Mouse (Mus musculus): ENCODE data around the gene Nfatc2.

The Nfatc2 gene

DNA sequence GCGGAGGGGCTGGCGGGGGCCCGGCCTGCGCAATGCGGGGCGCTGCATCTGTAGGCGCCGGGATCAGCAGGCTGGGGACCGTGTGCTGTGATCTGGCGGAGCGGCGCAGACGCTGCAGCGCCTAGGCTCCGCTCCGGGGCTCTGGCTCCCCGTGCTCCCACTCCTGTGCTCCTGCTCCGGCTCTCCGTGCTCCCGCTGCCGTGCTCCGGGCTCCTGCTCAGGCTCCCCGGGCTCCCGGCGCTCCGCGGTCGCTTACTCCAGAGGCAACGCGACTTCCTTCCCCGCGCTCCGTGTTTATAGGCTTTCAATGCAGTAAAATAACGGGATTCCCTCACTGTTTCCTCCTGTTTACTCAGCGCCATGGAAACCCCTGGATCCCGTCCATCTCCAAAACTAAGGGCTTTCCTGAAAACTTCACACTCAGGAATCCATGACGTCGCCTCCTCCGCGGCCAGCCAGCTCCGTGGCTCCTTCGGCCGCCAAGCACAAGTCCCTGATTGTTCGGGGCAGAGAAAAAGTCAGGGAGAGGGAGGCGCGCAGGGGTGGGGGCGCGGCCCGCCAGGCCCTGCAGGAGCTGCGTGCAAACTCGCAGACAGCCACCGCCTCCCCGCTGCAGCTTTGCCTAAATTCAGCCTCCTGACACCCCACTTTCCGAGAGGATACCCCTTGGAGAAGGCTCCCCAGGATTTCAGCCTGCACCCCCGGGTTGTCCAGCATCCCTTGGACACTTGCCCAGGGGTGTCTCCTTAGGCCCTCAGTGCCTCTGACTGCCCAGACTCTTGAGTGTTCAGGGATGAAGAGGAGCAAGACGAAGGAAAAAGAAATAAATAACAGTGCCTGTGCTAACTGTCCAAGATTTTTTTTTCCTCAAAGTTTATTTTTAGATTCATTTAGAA is at the start of gene Nfatc2:
Gene Nfatc2, minus strand, starts transcription at position 167 of the 896 bp plus-strand sequence.
- peak; percentile 68 for DNase-seq (ENCODE audit: low spot score)

DNA sequence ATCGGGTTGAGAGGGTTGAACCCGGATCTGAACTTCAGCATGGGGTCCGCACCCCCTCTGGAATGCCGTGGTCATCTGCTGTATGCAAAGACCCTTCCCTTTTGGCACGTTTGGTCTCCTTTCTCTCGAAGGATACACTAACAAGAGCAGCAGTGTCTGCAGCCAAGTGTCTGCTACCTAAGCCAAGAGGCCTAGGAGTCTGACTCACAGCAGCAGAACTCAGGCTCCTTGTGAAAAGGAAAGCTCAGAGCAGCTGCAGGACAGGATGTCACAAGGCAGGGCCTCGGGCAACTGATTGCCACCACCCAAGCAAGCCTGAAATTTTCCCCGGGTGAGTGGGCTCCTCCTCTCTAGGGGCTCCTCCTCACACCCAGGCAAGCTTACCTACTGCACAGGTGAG is 46.7 kb upstream of the Nfatc2 start:
- no peak for DNase-seq (ENCODE audit: low spot score)

DNA sequence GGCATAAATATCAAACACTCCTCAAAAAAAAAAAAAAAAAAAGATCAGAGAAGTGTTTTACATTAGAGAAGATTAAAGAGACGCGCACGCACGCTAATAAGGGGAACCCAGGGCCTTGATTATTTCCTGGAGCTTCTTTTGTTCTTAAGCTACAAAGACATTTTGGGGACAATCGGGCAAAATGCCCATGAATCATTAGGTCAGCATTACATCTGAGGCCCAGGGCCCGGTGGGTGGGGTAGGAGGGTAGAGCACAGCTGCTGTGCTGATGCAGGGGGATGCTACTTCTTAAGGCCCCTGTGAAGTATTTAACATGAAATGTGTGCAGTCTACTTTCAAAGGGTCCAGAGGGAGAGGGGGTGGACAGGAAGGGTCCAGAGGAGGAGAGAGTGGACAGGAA is 43.4 kb upstream of the Nfatc2 start:
- DNase-seq (ENCODE audit: low spot score): no peak

DNA sequence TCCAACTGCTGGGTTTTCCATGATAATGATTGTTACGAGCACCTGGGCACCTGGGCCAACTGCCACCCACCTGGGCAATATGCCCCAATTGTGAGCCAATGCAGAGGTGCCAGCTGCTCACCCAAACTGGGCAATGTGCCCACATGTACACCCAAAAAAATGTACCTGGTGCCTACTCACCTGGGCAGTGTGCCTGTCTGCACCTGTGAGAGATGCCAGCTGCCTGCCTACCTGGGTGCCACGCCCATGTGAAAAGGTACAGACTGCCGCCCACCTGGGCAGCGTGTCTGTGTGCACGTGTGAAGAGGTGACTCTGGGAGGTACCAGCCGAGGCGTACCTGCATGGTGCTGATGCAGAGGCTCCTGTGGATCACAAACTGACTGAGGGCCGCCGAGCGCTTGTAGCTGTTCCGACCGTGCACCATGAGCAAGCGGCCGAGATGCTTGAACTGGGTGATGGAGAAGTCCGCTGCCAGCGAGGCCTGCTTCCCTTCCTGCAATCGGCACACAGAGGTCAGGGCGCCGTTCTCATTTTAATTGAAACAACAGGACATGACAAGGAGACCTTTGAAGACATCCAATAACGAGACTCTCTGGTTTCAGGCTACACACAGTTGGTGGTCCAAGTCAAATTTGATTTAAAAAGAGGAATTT is 42.2 kb upstream of the Nfatc2 start:
- DNase-seq (ENCODE audit: low spot score): peak; percentile 24

DNA sequence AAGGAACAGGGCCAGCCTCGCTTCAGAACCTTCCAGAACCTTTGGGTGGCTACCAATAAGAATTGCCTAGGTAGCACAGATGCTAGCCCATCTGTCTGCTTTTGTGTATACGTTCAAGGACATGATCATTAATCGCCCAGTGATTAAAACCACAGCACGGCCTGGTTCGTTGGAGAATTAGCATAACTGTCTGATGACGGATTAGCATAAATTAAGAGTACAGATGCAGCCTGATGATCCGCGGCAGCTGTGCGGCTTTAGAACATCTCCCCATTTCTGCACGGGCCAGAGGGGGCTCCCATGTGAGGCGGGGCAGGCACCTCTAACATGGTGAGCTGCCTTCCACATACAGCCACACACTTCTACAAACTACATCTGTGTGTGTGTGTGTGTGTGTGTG is 40.7 kb upstream of the Nfatc2 start:
- no peak for DNase-seq (ENCODE audit: low spot score)

DNA sequence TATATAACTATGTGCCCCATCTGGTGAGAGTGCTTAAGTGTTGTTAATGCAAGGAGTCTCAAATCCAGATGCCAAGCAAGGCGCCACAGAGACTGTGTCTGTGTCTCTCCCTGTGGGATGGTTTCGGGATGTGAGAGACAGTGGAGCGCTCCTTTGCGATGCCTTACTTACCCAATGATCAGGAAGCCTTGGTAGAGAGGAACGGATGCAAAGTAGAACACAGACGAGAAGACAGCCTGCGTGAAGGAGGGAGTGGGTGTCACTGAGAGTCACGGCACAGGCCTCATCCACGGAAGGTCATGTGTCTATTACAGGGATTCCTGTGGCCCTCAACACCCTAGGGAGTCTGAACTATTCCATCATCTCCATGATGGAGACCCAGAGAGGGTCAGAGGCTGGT is 39.0 kb upstream of the Nfatc2 start:
- no peak for DNase-seq (ENCODE audit: low spot score)

DNA sequence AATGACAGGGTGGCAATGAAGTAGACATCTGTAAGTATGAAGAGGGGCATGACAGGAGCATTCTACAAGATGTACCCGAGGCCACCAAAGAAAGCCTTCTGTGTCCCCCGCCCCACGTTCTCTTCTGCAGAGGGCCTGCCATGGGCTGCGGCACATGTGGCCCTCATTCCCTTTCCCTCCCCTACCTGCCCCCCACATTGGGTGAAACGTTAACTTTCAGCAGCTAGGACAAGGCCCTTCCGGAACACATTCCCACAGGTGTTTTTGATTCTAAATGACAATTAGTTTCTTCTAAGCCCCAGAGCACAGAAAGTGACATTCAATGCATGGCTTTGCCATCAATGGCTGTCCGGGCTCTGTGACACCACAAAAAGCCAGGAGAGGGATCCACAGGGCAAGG is 33.4 kb upstream of the Nfatc2 start:
- DNase-seq (ENCODE audit: low spot score): no peak

DNA sequence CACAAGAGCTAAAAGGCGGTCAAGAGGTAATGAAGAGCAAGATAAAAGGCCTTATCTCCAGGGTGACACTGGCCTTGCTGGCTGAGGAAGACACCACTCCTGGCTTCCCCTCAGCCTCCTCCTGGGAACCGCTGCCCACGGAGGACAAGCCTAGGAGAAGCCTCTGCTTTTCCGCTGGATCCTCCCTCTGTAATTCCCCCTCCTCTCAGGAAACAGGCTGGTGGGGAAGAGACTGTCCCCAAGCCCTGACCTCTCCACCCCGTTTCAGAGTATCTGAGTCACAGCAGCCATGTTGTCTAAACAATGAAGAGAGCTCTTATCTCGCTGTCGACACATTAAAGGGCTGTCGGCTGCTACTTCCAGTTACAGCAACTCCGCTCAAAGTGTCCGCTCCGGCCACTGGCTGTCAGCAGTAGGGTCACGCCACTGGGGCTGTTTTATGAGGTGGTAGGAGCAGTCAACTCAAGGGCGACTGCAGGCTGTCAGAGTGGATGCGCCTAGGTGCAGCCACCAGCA is 31.9 kb upstream of the Nfatc2 start:
- DNase-seq (ENCODE audit: low spot score): no peak

DNA sequence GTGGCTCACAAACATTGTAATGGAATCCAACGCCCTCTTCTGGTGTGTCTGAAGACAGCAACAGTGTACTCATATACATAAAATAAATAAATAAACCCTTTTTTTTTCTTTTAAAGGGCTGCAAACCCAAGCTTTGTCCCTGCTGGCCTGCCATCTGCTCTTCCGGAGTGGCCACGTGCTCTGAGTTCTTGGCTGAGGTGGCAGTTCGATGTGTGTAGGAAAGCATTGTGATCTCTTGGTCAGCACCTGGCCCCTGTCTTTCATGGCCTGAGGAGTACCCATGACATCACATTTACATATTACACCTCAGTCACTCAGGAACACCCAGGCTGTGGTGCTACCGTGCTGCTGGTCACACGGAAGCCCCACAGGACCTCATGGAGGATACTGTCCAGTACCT is 31.1 kb upstream of the Nfatc2 start:
- DNase-seq (ENCODE audit: low spot score): no peak

DNA sequence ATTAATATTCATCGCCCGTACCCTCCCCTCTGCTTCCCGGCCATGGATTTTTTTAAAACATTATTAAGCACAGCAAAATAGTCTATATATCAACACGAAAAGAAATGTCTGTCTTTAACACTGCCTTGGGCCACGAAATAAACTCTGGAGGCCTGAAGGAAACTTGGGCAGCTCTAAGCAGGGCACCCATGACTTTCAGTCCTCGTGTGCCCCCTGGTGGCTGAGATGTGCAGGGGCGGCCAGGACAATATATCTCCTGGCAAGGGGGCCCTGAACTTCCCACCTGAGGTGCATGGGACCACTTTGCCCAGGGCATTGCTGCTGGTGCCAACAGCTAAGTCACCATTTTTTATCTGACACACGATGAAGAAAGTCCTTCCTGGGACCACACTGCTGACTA is 27.3 kb upstream of the Nfatc2 start:
- peak; percentile 85 for DNase-seq (ENCODE audit: low spot score)

DNA sequence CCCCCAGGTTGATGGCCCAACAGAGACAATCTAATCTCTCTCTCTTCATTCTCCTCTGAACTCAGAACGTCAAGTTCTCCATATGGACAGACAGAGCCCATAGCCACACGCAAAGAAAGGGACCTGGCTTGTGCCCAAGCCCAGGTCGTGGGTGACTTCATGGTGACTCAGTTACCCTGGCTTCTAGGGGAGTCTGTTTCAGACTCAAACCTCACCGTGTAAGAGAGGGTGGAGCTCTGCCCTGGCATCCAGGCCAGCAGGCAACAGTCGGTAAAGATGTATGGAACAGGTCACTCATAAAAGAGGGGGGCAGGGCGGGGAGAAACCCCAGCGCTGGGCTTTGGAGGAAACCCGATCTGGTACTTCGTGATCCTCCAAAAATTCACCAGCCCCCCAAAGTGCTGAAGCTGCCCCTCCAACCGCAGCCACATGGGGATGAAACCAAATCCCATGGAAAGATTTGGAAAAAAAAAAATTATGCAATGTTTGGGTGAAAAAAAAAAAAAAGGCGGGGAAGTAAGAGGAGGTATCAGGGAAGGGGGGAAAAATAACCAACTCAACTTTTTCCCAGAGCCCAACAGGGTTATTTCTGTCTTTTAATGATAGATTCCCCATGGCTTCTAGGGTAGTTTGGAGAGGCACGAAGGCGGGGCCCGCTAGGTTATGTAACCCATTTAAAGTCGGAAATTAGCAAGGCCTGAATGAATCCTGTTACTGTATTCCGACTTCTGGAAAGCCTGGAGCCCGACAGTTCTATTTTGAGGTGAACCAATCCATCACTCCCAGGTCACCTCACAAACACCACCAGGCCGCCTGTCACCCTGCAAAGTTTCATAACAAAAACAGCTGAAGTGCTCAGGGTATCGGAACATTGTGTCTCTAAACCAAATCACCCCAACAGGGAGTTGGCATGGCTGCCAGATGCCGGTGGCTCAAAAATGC is 26.6 kb upstream of the Nfatc2 start:
- no peak for DNase-seq (ENCODE audit: low spot score)

DNA sequence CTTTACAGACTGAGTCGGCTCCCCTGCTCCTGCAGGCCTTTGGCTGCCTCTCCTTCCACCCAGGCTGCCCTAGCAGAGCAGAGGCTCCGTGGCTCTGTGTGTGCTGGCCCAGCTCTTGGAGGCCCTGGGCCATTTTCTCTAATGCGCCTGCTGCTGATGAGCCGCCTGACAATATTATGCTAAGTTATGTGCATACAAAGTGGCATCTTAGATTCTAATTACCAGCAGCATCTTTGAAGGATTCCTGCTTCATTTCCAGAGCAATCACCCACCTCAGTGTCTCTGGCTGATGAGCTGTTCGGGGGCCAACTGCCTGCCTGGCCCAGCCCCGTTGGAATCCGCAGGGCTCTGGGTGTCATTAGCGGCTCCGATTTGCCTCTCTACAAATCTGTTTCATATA is 24.9 kb upstream of the Nfatc2 start:
- no peak for DNase-seq (ENCODE audit: low spot score)

DNA sequence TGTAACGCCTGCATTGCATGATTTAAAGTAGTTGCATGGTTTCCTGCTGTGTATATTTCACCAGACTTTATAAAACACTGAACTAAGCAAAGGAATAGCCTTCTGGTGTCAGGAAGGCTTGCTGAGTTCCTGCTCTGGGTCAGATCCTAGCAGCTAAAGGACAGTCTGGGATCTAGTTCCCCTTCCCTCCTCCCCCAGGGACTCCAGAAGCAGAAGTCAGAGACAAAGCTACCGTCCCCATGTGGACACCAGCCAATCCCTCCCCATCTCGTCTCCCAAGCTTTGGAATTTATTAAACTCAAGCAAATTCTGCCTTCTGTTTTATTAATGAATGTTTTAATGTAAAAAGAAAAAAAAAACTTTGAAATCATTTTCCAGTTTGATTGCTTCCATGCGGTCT is 23.6 kb upstream of the Nfatc2 start:
- DNase-seq (ENCODE audit: low spot score): no peak

DNA sequence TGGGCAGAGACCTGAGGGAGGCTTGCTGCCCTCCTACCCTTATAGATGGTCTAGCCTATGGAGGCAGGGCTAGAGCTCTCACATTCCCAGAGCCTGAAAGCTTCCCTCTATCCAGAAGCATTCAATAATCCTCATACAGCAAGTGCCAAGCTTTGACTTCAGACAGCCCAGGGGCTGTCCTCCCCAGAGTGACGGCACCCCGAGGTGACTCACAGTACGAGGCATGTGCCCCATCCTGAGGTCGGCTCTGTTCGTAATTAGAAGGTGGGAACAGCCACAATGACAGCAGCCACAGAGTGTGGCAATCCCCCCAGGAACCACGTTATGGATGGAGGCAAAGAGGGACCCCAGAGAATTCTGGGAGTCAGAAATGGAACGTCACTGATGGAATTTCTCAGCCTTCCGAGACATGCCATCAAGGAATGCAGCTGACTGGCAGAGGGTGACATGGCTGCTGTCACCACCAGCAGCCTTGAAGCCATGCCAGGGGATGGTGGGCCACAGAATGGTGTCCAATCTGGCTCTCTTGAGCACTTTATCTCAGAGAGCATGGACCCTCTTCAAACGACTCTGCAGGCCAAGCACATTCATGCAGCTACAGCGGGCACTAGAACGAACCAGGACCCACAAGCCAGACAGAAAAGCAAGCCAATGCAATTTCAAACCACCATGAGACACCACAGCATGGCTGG is 19.8 kb upstream of the Nfatc2 start:
- no peak for DNase-seq (ENCODE audit: low spot score)

DNA sequence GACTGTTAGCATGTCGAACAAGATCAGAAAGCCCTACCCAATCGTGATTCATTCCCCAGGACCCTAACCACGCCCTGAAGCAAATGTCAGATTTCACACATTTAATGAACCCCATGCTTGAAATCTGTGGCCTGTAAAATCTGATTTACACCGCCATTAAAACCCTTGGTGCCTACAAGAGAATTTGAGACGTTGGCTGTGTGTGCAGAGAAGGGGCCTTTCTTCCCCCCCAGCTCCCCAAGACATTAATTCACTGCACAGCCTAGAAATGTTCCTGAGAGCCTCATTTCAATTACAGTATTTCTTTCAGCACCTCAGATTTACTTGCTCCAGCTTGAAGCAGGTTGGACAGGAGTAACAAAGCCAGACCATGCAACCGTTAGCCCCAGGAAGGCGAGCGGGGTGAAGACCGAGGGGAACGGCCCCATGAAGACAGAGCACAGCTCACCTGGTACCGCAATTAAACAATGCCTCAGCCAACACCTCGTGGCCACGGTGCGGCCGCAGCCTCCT is 16.8 kb upstream of the Nfatc2 start:
- DNase-seq (ENCODE audit: low spot score): no peak

DNA sequence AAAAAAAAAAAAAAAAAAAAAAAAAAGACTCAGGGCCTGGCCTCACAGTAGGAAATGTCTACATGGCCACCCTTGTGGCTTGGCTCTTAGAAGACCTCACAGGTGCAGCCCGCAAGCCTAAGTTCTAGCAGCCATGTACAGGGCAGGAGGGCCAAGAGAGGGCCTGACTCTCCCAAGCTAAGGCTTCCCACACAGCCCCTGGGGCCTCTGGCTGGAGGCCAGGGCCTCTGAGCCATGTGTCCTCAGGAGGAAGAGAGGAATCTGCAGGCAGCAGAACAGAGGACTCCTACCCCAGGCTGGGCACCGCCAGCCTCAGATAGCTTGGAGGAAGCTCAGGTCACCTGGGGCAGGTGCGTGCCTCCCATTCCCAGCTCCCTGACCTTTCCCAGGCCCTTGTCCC is 13.7 kb upstream of the Nfatc2 start:
- DNase-seq (ENCODE audit: low spot score): no peak

DNA sequence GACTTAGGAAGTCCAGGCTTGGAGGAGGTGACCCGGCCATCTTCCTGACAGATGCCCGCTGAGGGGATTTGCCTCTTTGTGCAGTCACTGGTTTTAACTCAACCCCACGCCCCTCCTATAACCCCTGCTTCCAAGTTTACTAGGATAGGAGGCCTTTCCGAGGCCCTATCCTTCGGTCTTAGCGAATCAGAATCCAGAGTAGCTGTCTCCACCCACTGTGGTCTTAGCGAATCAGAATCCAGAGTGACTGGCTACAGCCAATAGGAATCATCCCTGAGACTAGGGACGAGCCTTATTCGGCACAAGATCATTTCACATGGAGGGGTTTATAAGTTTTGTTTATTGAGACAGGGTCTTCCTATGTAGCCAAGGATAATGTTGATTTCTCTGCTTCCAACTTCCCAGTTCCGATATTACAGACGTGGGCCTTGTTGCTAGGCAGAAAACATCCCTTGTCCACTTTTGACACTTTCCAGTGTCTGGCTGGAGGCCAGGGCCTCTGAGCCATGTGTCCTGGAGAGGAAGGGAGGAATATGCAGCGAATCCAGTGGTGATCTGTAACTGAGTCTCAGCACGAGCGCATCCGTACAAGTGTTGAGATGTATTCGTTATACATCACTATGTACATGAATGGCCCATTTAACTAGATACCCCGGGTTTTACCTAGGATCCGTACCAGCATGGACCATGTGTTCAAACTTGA is 12.9 kb upstream of the Nfatc2 start:
- no peak for DNase-seq (ENCODE audit: low spot score)

DNA sequence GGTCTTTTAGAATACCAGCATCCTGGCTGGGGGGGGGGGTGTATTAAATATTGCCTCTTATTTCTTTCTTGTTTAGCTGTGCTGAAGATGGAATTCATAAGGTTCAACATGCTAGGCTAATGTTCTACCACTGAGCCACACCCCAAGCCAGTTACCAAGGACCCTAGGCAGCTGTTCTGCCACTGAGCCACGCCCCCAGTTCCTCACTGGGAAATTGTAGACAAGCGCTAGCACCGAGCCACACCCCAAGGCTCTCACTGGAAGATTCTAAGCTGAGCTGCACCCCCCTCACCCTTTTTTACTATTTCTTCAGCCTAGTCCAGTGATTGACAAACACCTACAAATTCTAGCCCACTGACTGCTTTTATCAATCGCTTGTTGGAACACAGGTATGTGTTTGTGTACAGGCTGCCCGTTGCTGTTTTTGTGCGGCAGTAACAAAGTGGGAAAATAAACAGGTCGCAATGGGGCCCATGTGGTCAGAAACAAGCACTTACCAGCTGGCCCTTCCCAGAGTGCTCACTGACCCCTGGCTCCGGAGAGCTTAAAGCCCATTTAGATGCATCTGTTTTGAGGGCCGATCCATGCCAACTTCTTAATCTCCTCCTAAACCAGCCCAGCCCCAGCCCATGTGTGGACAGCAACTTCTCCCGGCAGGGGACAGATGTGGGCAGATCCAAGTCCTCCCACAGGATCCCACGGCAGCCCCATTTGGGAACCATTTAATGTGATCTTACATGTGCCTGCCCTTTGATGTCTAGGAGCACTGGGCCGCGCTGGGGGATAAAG is 11.8 kb upstream of the Nfatc2 start:
- DNase-seq (ENCODE audit: low spot score): no peak

DNA sequence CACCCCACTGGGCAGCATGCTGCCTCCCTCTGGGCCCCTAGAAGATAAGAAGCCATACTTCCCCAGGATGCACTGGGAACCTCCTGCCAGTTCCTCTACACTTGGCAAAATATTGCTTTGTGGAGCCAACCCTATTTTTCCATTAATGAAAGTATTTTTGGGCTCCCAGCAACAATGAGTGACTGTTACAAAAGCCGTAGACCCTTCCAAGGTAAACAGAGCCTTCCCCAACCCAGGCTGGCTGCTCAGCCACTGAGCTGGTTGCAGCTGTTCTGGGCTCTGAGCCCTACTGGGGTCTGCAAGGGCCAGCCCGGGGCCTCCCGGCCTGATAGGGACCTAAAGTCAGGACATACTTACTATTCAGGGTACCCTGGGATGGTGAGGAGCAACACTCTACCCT is 9.5 kb upstream of the Nfatc2 start:
- no peak for DNase-seq (ENCODE audit: low spot score)

DNA sequence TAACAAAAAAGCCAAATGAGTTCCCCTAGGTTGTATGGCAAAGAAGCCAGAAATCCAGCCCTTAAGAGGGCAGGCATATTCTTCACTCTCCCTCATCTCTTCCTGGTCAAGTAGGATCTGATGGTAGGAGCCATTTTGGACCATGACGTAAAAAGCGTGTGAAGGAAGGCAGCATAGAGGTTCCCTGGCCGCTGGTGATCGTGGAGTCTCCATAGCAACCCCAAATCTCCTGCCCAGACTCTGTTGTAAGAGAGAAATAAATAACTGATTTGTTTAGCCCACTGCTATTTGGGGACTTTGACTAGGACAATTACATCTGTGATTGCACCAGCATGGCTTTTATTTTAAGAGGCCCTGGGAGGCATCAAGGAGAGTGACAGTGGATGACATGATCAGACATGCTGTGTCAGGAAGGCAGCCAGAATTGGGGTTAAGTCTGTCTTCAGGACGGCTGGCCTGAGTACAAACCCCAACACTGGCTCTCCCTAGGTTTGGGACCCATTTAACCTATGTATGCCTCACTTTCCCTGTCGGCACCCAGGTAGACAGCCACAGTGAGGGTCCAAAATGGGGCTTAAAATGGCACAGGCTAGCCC is 8.3 kb upstream of the Nfatc2 start:
- no peak for DNase-seq (ENCODE audit: low spot score)

Data from ovary, postnatal 14 days (tissue).